In genomic region chr10:127509051-127509836, GRCm38 (mm10) we compare ENCODE assay signal across 8 mouse cellular contexts. TPM values are rescaled to one million over a fixed set of nuclear protein-coding genes. Genes with fewer than 3 reads are reported as not detected.
A peak's percentile ranks its signal among the peaks of the same experiment; 100 is the strongest.
DNase-seq lines count a peak whose midpoint lies in the region; ATAC-seq lines count a peak whose summit lies in the region.

No protein-coding gene starts in this region.

- H3K36me3 ChIP-seq in embryonic facial prominence, embryonic 11.5 days (replicated peaks; ENCODE audit: control insufficient read depth, insufficient read depth, low read depth, low read length) = no peaks in the 10 kb centered on the region
- peaks cover 12% of the 10 kb centered on the region; the same call in 1 of the 2 replicates for H3K36me3 ChIP-seq in limb, embryonic 12.5 days
- no peaks in the 10 kb centered on the region for H3K36me3 ChIP-seq in midbrain, embryonic 15.5 days (replicated peaks)

- peak overlapping the region; percentile 71 for H3K4me2 ChIP-seq in embryonic facial prominence, embryonic 11.5 days (ENCODE audit: low read depth, low read length)
- H3K4me2 ChIP-seq in limb, embryonic 12.5 days = peak overlapping the region; percentile 95
- H3K4me2 ChIP-seq in midbrain, embryonic 15.5 days = peak overlapping the region; percentile 93

- ATAC-seq in frontal cortex, adult (ENCODE audit: low TSS enrichment) = no peak
- peak; percentile 19 for ATAC-seq in embryonic facial prominence, embryonic 11.5 days (replicated peaks; ENCODE audit: insufficient number of reproducible peaks, low FRiP score, low TSS enrichment, low read depth)
- peak; percentile 5; the same call in 1 of the 2 replicates for ATAC-seq in limb, embryonic 12.5 days (ENCODE audit: insufficient number of reproducible peaks, insufficient read depth, low FRiP score, low TSS enrichment, low read depth)
- ATAC-seq in midbrain, embryonic 15.5 days (replicated peaks) = peak; percentile 69

- H3K27ac ChIP-seq in embryonic facial prominence, embryonic 11.5 days (replicated peaks; ENCODE audit: low read depth, low read length) = 0 out of 2 replicates have a peak overlapping the region, but pooled peaks have one; percentile 20
- H3K27ac ChIP-seq in limb, embryonic 12.5 days = no peak overlapping the region
- H3K27ac ChIP-seq in midbrain, embryonic 15.5 days = peak overlapping the region; percentile 97

- under 1% methylated on average over 34 of the region's 35 CpGs for WGBS in embryonic facial prominence, embryonic 11.5 days
- 2% methylated on average over 35 of the region's 35 CpGs for WGBS in limb, embryonic 12.5 days
- WGBS in midbrain, embryonic 15.5 days = under 1% methylated on average over 35 of the region's 35 CpGs

- H3K9me3 ChIP-seq in embryonic facial prominence, embryonic 11.5 days (replicated peaks; ENCODE audit: control insufficient read depth, low read length) = no peaks in the 10 kb centered on the region
- no peaks in the 10 kb centered on the region for H3K9me3 ChIP-seq in limb, embryonic 12.5 days
- no peaks in the 10 kb centered on the region for H3K9me3 ChIP-seq in midbrain, embryonic 15.5 days

- H3K9ac ChIP-seq in embryonic facial prominence, embryonic 11.5 days (replicated peaks; ENCODE audit: low read length) = peak overlapping the region; percentile 11; the same call in 1 of the 2 replicates
- 0 out of 2 replicates have a peak overlapping the region, but pooled peaks have one; percentile 18 for H3K9ac ChIP-seq in limb, embryonic 12.5 days (replicated peaks)
- H3K9ac ChIP-seq in midbrain, embryonic 15.5 days = peak overlapping the region; percentile 48

- peaks cover 24% of the 10 kb centered on the region for H3K4me1 ChIP-seq in embryonic facial prominence, embryonic 11.5 days (ENCODE audit: control insufficient read depth, insufficient read depth, low read length)
- H3K4me1 ChIP-seq in limb, embryonic 12.5 days (replicated peaks) = peaks cover 61% of the 10 kb centered on the region
- H3K4me1 ChIP-seq in midbrain, embryonic 15.5 days = peaks cover 64% of the 10 kb centered on the region

- peak; percentile 62 to 92 for DNase-seq in frontal cortex, adult 2 months (ENCODE audit: extremely low spot score in 1 of 2, low spot score in 1 of 2)
- peak; percentile 98 for DNase-seq in embryonic facial prominence, embryonic 11.5 days (ENCODE audit: low spot score)
- peak; percentile 68 for DNase-seq in heart, adult 8-10 months (ENCODE audit: low spot score)
- peak; percentile 73 to 87 for DNase-seq in kidney, adult 8-10 months
- peak; percentile 67 to 86 for DNase-seq in spleen, adult 18-20 months

- peak overlapping the region; percentile 38 for H3K4me3 ChIP-seq in embryonic facial prominence, embryonic 11.5 days (ENCODE audit: low read depth, low read length)
- H3K4me3 ChIP-seq in limb, embryonic 12.5 days (replicated peaks) = peak overlapping the region; percentile 41
- peak overlapping the region; percentile 41 for H3K4me3 ChIP-seq in midbrain, embryonic 15.5 days

- peaks cover 37% of the 10 kb centered on the region for H3K27me3 ChIP-seq in embryonic facial prominence, embryonic 11.5 days (ENCODE audit: control insufficient read depth, insufficient read depth, low read length)
- peaks cover 78% of the 10 kb centered on the region for H3K27me3 ChIP-seq in limb, embryonic 12.5 days
- peaks cover 6% of the 10 kb centered on the region; the same call in 1 of the 2 replicates for H3K27me3 ChIP-seq in midbrain, embryonic 15.5 days (replicated peaks)

RNA-seq across cellular contexts. Expression of gene Ndufa4l2, which starts 5.5 kb away (rescaled TPM):
- 10.3 and 10.8 TPM in 2 replicates for polyA plus RNA-seq in frontal cortex, adult 2 months (2012; rRNA removed)
- 2.1 and 2.8 TPM in 2 replicates for polyA plus RNA-seq in embryonic facial prominence, embryonic 11.5 days (2014; fragmentation: Nextera tagmentation; extraction: Ambion mirVana)
- total RNA-seq in heart, adult 8-10 months (2022) = 10 to 100 TPM; 17.2 to 26.5 (median 21.6) TPM
- polyA plus RNA-seq in limb, embryonic 12.5 days (2016; fragmentation: Nextera tagmentation; extraction: Ambion mirVana) = 0.60 and 1.6 TPM in 2 replicates
- 22.1 and 23.1 TPM in 2 replicates for polyA plus RNA-seq in midbrain, embryonic 15.5 days (2015; fragmentation: Nextera tagmentation; extraction: Ambion mirVana)

RNA-seq across cellular contexts. Expression of gene Stac3, which starts 7.8 kb away (rescaled TPM):
- polyA plus RNA-seq in frontal cortex, adult 2 months (2012; rRNA removed) = 8.8 and 9.8 TPM in 2 replicates
- 0.49 TPM in 1 of 2 replicates, not detected in the other for polyA plus RNA-seq in embryonic facial prominence, embryonic 11.5 days (2014; fragmentation: Nextera tagmentation; extraction: Ambion mirVana)
- total RNA-seq in heart, adult 8-10 months (2022) = 1 to 10 TPM in 1 of 4 experiments, under 1 TPM in 2, not detected in 1; 0.66 to 1.5 (median 0.76) TPM
- polyA plus RNA-seq in limb, embryonic 12.5 days (2016; fragmentation: Nextera tagmentation; extraction: Ambion mirVana) = 11.5 and 11.7 TPM in 2 replicates
- polyA plus RNA-seq in midbrain, embryonic 15.5 days (2015; fragmentation: Nextera tagmentation; extraction: Ambion mirVana) = 1.4 and 2.4 TPM in 2 replicates

RNA-seq across cellular contexts. Expression of gene Shmt2, which starts 13.0 kb away (rescaled TPM):
- 45.3 and 46.6 TPM in 2 replicates for polyA plus RNA-seq in frontal cortex, adult 2 months (2012; rRNA removed)
- 68.7 and 73.5 TPM in 2 replicates for polyA plus RNA-seq in embryonic facial prominence, embryonic 11.5 days (2014; fragmentation: Nextera tagmentation; extraction: Ambion mirVana)
- total RNA-seq in heart, adult 8-10 months (2022) = 10 to 100 TPM; 41.6 to 48.4 (median 44.5) TPM
- 96.8 and 98.1 TPM in 2 replicates for polyA plus RNA-seq in limb, embryonic 12.5 days (2016; fragmentation: Nextera tagmentation; extraction: Ambion mirVana)
- 49.4 and 50.7 TPM in 2 replicates for polyA plus RNA-seq in midbrain, embryonic 15.5 days (2015; fragmentation: Nextera tagmentation; extraction: Ambion mirVana)

RNA-seq across cellular contexts. Expression of gene Nxph4, which starts 25.1 kb away (rescaled TPM):
- 9.3 and 12.1 TPM in 2 replicates for polyA plus RNA-seq in frontal cortex, adult 2 months (2012; rRNA removed)
- polyA plus RNA-seq in embryonic facial prominence, embryonic 11.5 days (2014; fragmentation: Nextera tagmentation; extraction: Ambion mirVana) = 4.4 and 6.9 TPM in 2 replicates
- under 1 TPM; 0.22 to 0.66 (median 0.50) TPM for total RNA-seq in heart, adult 8-10 months (2022)
- 4.2 and 6.3 TPM in 2 replicates for polyA plus RNA-seq in limb, embryonic 12.5 days (2016; fragmentation: Nextera tagmentation; extraction: Ambion mirVana)
- 93.7 and 114 TPM in 2 replicates for polyA plus RNA-seq in midbrain, embryonic 15.5 days (2015; fragmentation: Nextera tagmentation; extraction: Ambion mirVana)
